Mouse (Mus musculus) testis, adult 2 months (tissue): Measurements from ENCODE around the gene Dusp18.

Experiments
- CTCF ChIP-seq: fragments of 200-500 bp; IDR thresholded peaks from 2 replicates; pipeline ENCODE4 v1.5.1; 2012; ENCODE audit warnings: low read depth, mild to moderate bottlenecking, inconsistent platforms, low read length, moderate library complexity; ENCODE audit not compliant: control insufficient read depth, insufficient read depth, insufficient replicate concordance
- POLR2A ChIP-seq: fragments of 200-500 bp; IDR thresholded peaks from 2 replicates; pipeline ENCODE4 v1.6.1; 2012; ENCODE audit warnings: low read depth, mild to moderate bottlenecking, inconsistent platforms, low read length, moderate library complexity; ENCODE audit not compliant: control insufficient read depth

- TF ChIP-seq POLR2A, result no peak
- no peak for TF ChIP-seq CTCF
Observed at GRCm38 (mm10) chr11:3887331-3887730, 7.7 kb upstream of the Dusp18 start.
